Mouse (Mus musculus) forebrain, embryonic 13.5 days (tissue): ENCODE data around the gene Tlr5. TPM values are rescaled to one million over a fixed set of nuclear protein-coding genes. Genes with fewer than 3 reads are reported as not detected.

Experiments
- ATAC-seq: fragments of 200-750 bp; cut with Nextera tagmentation; 2 replicates; pipeline ENCODE4 v1.8.0; 2017
- H3K27ac ChIP-seq: fragments of 300-500 bp; sonication (generic); 2 replicates; pipeline ENCODE4 v1.5.1; 2015; ENCODE audit warnings: inconsistent platforms, mild to moderate bottlenecking, moderate library complexity
- H3K27me3 ChIP-seq: fragments of 300-500 bp; sonication (generic); 2 replicates; pipeline ENCODE4 v1.6.1; 2015; ENCODE audit warnings: mild to moderate bottlenecking, inconsistent platforms
- H3K36me3 ChIP-seq: fragments of 300-500 bp; sonication (generic); 2 replicates; pipeline ENCODE4 v1.6.1; 2015; ENCODE audit warnings: mild to moderate bottlenecking, inconsistent platforms; ENCODE audit not compliant: poor library complexity, severe bottlenecking
- H3K4me1 ChIP-seq: fragments of 300-500 bp; sonication (generic); 2 replicates; pipeline ENCODE4 v1.6.1; 2015; ENCODE audit warnings: inconsistent platforms
- H3K4me2 ChIP-seq: fragments of 300-500 bp; sonication (generic); 2 replicates; pipeline ENCODE4 v1.6.1; 2015; ENCODE audit warnings: inconsistent platforms, mild to moderate bottlenecking, moderate library complexity
- H3K4me3 ChIP-seq: fragments of 300-500 bp; sonication (generic); 2 replicates; pipeline ENCODE4 v1.5.1; 2015; ENCODE audit warnings: mild to moderate bottlenecking, inconsistent platforms
- H3K9ac ChIP-seq: fragments of 300-500 bp; sonication (generic); 2 replicates; pipeline ENCODE4 v1.6.1; 2015; ENCODE audit warnings: mild to moderate bottlenecking, inconsistent platforms
- H3K9me3 ChIP-seq: fragments of 300-500 bp; sonication (generic); replicated peaks from 2 replicates; pipeline ENCODE4 v1.6.1; 2016; ENCODE audit warnings: inconsistent platforms
- WGBS: fragments of 180-500 bp; shearing (Covaris S2); methylation state at CpG from one replicate; pipeline ENCODE4 v1.1.7; 2015; 5-methylcytosine and 5-hydroxymethylcytosine counted together
- polyA plus RNA-seq: library from polyadenylated mRNA; unstranded; fragments of >200 nt; fragmentation: Nextera tagmentation; extraction: Ambion mirVana; gene quantifications from 2 replicates; pipeline ENCODE4 v1.2.1, GENCODE M21; 2015

The Tlr5 gene
- polyA plus RNA-seq, 1 experiment from 2014 or later: 0.13 TPM

DNA sequence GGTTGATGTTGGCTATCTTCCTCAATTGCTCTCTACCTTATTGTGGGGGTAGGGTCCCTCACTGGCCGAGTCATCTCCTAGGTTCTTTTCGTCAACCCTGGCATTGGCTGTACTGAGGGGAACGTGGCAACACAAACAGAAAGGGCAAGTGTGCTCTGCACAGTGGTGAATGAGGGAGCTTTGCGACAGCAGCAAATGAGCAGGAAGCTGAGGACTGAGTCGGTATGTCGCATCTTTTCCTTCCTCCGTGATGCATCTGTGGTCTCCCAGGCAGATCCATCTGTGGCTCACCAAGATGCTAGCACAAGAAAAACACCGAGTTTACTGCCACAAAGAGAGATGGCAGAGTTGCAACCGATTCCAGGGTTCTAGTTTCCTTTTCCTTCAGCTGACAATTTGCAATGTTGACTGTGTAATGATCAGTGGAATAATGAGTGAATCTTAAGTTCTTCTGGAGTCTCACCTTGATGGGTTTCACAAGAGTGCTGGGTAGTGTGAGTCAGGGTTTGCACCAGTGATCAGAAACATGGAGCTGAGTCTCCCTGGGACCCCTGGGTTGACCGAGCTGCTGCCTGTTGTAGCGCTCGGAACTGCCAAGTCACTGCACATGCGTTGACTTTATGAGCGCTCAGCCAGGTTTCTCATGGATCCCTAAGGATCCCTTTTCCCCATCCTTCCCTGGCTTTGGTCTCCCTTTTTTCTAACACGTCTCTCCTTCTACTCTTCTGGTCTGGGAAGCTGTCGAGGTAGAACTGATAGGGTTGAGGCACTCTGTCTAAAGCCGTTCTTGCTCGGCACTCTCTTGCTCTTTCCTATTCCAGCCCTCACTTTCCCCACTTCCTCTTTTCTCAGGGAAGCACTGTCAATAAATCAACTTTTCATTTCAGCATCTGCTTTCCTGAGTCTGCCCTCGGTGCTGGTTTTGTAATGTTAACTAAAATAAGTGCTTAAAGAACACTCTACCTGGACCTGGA is 26.4 kb upstream of the Tlr5 start:
- no peak overlapping the region for H3K4me3 ChIP-seq
- WGBS: 91% methylated on average over 19 of the region's 19 CpGs

DNA sequence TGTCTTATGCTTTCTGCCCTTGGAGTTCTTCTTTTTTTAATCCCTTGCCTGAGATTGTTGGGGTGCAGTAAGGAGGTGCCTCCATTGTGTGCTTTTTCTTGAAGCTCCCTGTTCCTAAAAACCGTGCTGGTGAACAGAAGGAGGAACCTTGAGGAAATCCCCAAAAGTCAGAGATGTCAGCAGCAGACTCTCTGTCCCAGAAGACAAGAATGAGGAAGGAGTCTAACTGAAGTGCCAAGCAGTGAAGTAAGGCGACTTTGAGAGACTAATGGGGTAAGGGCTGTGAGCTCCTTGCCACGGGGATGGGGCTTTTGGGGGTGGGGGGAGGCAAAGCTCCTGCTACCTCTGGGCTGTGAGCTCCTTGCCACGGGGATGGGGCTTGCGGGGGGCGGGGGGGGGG is 19.1 kb upstream of the Tlr5 start:
- no peak overlapping the region for H3K27ac ChIP-seq
- H3K27me3 ChIP-seq: no peaks in the 10 kb centered on the region
- WGBS: 40% methylated on average over 6 of the region's 6 CpGs
- H3K36me3 ChIP-seq: no peaks in the 10 kb centered on the region
- no peak overlapping the region for H3K4me3 ChIP-seq
- H3K9me3 ChIP-seq: no peaks in the 10 kb centered on the region
- H3K4me1 ChIP-seq: peaks cover 7% of the 10 kb centered on the region; the same call in 1 of the 2 replicates
- H3K9ac ChIP-seq: no peak overlapping the region
- no peak overlapping the region for H3K4me2 ChIP-seq
- no peak for ATAC-seq

More for the DNA sequence above, 26.4 kb upstream of the Tlr5 start:
- H3K9me3 ChIP-seq: no peaks in the 10 kb centered on the region
- no peak overlapping the region for H3K9ac ChIP-seq
- no peak overlapping the region for H3K4me2 ChIP-seq
- ATAC-seq: no peak
- no peaks in the 10 kb centered on the region for H3K4me1 ChIP-seq
- H3K27ac ChIP-seq: no peak overlapping the region
- H3K36me3 ChIP-seq: no peaks in the 10 kb centered on the region
- H3K27me3 ChIP-seq: no peaks in the 10 kb centered on the region

DNA sequence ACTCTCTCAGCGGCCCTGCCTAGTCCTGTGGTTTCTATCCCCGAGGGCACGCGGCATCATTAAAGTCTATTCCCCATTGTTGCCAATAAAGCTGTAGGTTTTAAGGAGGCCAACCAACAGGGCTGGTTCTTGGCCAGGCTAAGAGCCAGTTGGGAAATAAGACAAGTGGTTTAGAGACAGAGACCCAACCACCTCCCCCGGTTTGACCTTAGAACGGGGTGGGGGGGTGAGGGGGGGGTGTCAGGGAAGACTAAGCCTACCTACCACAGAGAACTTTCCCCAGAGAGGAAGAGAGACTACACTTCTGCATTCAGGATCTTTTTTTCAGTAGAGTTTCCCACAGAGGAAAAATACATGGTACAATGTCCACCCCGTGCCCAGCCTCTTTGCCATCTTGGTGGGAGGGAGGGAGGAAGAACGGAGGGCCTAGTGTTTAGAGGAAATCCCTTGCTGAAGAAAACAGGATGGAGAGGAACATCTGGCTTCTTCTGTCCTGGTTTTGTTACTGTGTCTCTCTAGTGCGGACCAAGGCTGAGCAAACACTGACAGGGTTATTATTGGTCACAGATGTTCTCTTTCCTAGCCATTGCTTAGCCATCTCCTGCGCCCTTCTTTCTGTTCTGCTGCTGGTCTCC is 17.0 kb upstream of the Tlr5 start:
- H3K36me3 ChIP-seq: no peaks in the 10 kb centered on the region

DNA sequence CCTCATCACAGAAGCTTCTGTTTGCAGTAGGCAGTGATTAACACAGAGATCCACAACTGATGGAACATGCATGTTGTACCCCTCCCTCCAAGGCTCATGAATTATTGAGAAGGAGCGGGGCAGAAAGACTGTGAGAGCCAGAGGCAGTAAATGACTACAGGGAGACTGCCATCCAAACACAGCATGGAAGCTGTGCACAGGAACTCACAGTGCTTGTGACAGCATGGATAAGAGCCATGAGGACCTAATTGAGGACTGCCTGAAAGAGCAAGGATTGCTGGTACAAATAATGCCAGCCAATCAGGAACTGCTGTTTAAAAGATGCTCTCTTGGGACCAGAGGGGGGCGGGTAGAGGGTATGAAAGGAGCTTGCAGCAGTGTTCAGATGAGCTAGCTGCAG is 12.7 kb upstream of the Tlr5 start:
- no peak for ATAC-seq
- H3K27ac ChIP-seq: no peak overlapping the region
- 80% methylated on average over 2 of the region's 2 CpGs for WGBS
- H3K9me3 ChIP-seq: no peaks in the 10 kb centered on the region
- no peaks in the 10 kb centered on the region for H3K27me3 ChIP-seq
- H3K4me2 ChIP-seq: no peak overlapping the region
- no peaks in the 10 kb centered on the region for H3K36me3 ChIP-seq
- no peak overlapping the region for H3K4me3 ChIP-seq
- no peak overlapping the region for H3K9ac ChIP-seq
- peaks cover 13% of the 10 kb centered on the region; the same call in 1 of the 2 replicates for H3K4me1 ChIP-seq

More for the DNA sequence above, 17.0 kb upstream of the Tlr5 start:
- Histone ChIP-seq H3K4me2 (no peak overlapping the region), H3K4me3 (no peak overlapping the region), H3K27me3 (no peaks in the 10 kb centered on the region), H3K9me3 (no peaks in the 10 kb centered on the region), H3K4me1 (peaks cover 13% of the 10 kb centered on the region; the same call in 1 of the 2 replicates), H3K27ac (no peak overlapping the region), H3K9ac (no peak overlapping the region)
- no peak for ATAC-seq
- 55% methylated on average over 10 of the region's 10 CpGs for WGBS

DNA sequence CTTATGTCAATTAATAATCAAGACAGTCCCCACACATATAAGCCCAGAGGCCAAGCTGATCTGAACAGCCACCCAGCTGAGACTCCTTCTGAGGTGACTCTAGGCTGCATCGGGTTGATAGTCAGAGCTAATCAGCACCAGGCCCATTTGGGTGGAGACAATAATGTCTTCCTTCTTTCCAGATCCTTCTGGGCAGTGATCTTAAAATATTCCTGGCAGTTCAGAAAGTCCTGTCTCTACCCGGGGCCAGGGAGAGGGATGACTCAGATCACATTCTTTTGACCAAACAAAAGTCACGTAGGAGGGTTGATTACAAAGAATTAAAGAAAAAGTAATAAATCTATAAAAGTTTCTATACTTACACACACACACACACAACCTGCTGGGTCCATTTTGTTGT is 10.7 kb upstream of the Tlr5 start:
- 0 out of 2 replicates have a peak, but pooled peaks cover 7% of the 10 kb centered on the region for H3K4me1 ChIP-seq
- no peaks in the 10 kb centered on the region for H3K27me3 ChIP-seq
- no peak overlapping the region for H3K4me2 ChIP-seq
- H3K4me3 ChIP-seq: no peak overlapping the region
- no peak for ATAC-seq
- WGBS: 93% methylated on average over 3 of the region's 3 CpGs
- H3K9me3 ChIP-seq: no peaks in the 10 kb centered on the region
- no peak overlapping the region for H3K27ac ChIP-seq
- H3K36me3 ChIP-seq: no peaks in the 10 kb centered on the region
- no peak overlapping the region for H3K9ac ChIP-seq

DNA sequence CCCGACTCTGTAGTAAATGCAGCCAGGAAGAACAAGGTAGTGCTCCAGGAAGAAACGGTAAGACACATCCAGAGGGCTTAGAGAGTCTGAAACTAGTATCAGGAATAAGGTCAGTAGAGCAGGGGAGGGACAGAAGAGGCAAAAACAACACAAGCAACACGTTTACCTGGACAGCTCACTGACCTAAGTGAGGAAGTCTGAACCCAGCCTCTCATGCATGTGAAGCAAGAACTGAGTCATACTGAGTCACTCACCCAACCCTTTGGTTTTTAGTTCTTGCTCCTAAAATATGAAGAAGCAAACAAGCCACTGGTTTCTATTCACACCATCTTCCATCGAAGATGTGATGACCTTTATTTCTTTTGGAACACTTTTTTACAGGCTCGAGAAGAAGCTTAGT is 9.9 kb upstream of the Tlr5 start:
- Histone ChIP-seq H3K4me2 (no peak overlapping the region), H3K4me3 (no peak overlapping the region), H3K27ac (no peak overlapping the region), H3K27me3 (no peaks in the 10 kb centered on the region), H3K9me3 (no peaks in the 10 kb centered on the region), H3K36me3 (no peaks in the 10 kb centered on the region), H3K4me1 (0 out of 2 replicates have a peak, but pooled peaks cover 7% of the 10 kb centered on the region), H3K9ac (no peak overlapping the region)
- WGBS: 86% methylated on average over 5 of the region's 5 CpGs
- ATAC-seq: no peak

DNA sequence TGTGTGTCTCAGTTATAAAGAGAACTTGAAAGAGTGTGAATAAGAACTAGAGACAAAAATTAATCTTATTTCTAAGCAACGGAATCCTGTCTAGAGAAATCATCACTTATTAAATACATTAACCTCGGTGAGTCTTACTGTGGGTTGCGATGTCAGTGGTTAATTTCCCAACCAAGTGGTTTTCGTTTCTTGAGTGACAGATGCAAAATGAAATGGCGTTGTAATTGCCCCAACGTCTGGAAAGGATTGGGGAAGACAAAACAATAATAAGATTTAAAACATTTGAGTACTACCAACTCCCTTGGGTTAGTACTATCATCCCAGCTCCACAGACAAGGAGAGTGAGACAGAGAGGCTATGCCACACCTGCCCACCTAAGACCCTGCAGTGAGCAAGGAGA is 9.0 kb upstream of the Tlr5 start:
- ATAC-seq: no peak
- Histone ChIP-seq H3K36me3 (no peaks in the 10 kb centered on the region), H3K4me2 (no peak overlapping the region), H3K4me1 (0 out of 2 replicates have a peak, but pooled peaks cover 7% of the 10 kb centered on the region), H3K9me3 (no peaks in the 10 kb centered on the region), H3K27me3 (no peaks in the 10 kb centered on the region), H3K27ac (no peak overlapping the region), H3K9ac (no peak overlapping the region), H3K4me3 (no peak overlapping the region)
- WGBS: 87% methylated on average over 6 of the region's 6 CpGs

DNA sequence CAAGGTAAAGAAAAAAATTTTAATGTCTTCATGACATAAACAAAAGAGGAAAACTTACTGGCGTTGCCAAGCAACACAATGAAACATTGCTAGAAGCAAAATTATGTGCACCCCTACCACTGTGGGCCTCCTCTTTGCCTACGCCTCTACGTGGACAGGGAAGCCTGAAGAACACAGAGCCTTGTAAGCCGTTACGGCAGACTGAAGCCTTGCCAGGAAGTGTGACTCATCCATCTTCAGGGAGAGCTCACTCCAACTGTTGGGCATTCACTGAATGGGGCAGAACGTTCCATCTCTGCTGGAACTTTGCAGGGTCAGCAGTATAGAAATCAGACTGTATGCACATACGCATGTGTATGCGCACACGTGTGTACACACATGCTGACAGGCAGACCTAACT is 3.3 kb upstream of the Tlr5 start:
- Histone ChIP-seq H3K4me1 (peaks cover 27% of the 10 kb centered on the region), H3K9me3 (no peaks in the 10 kb centered on the region), H3K9ac (no peak overlapping the region), H3K36me3 (no peaks in the 10 kb centered on the region), H3K4me2 (no peak overlapping the region), H3K27me3 (peaks cover 13% of the 10 kb centered on the region), H3K27ac (no peak overlapping the region), H3K4me3 (no peak overlapping the region)
- no peak for ATAC-seq
- 85% methylated on average over 9 of the region's 9 CpGs for WGBS

DNA sequence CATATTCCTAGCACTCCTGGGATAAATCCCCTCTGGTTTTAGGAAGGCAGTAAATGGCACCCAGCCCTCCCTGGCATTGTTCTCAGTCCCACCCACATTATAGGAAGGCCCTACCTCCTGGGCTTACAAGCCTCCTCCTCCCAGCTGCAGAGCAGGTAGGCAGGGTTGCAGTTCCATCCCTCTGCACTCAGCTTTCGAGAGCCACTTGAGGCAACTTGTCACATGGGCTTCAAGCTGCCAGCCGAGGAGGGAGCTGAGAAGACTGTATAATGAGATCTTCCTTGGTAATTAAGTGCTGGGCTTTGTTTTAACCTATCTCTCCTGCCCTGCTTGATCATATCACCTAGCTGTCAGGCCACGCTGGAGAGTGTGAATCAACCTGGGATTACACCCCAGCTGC is 1.4 kb upstream of the Tlr5 start:
- Histone ChIP-seq H3K9ac (no peak overlapping the region), H3K4me2 (no peak overlapping the region), H3K27ac (peak overlapping the region; percentile 40; the same call in 1 of the 2 replicates), H3K27me3 (peaks cover 28% of the 10 kb centered on the region), H3K4me3 (no peak overlapping the region), H3K4me1 (peaks cover 27% of the 10 kb centered on the region), H3K36me3 (no peaks in the 10 kb centered on the region), H3K9me3 (no peaks in the 10 kb centered on the region)
- peak; percentile 61 for ATAC-seq
- 18% methylated on average over 3 of the region's 3 CpGs for WGBS

DNA sequence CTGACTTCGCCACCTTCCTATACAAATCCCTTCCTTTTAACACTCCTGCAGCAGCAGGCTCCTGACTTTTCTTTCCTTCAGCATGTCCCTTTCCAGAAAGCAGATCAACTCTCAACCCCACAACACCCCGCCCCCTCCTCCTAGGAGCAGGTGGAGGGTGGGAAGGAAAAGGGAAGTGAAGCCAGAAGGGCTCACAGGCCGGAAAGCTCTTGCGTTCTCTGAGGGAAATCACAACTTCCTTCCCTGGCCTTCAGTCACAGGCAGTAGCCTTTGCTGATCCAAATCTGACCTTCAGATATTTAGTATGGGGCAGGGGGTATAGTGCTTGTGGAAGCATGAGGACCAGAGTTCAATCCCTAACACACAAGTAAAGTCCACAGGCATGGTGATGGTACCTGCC is 921 bp upstream of the Tlr5 start:
- Histone ChIP-seq H3K27ac (peak overlapping the region; percentile 40; the same call in 1 of the 2 replicates), H3K4me2 (no peak overlapping the region), H3K9ac (no peak overlapping the region), H3K27me3 (peaks cover 30% of the 10 kb centered on the region), H3K4me3 (no peak overlapping the region), H3K9me3 (no peaks in the 10 kb centered on the region), H3K4me1 (peaks cover 29% of the 10 kb centered on the region), H3K36me3 (no peaks in the 10 kb centered on the region)
- ATAC-seq: no peak
- WGBS: 70% methylated on average over 4 of the region's 4 CpGs

DNA sequence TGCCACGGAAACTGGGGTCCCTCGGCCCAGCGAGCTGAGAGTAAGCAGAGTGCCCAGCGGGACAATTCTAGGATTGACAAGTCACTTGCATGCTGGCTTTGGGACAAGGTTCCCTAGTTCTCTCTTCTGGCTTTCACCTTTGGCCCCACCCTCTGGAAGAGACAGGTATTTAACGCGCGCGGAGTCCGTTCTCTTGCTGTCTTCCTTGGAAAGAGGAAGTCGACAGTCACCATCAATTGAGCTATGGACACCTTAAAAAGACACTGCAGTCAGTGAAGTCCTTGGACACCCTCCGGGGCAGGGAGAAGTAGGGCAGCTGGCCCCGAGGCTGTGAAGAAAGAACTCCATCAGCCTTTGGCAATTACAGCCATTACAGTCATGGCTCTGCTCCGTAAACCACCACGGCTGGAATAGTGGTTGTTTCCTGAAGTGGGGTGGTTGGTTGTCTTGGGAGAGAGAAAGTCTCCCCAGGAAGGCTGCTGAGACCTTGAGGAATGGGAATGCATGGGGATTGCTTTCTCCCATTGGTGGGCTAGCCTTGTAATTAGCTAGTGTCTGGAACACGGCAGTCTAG is 546 bp downstream of the Tlr5 start:
- 20% methylated on average over 15 of the region's 15 CpGs for WGBS
- H3K4me1 ChIP-seq: peaks cover 42% of the 10 kb centered on the region
- no peak overlapping the region for H3K27ac ChIP-seq
- H3K36me3 ChIP-seq: no peaks in the 10 kb centered on the region
- H3K9ac ChIP-seq: peak overlapping the region; percentile 62
- peak overlapping the region; percentile 66 for H3K4me2 ChIP-seq
- H3K27me3 ChIP-seq: peaks cover 30% of the 10 kb centered on the region
- H3K9me3 ChIP-seq: no peaks in the 10 kb centered on the region
- H3K4me3 ChIP-seq: peak overlapping the region; percentile 35
- ATAC-seq: no peak
